Mouse (Mus musculus) lung, adult 2 months (tissue): ENCODE measurements around the gene Git2.

Experiments used
- CTCF ChIP-seq: fragments of 200-500 bp; IDR thresholded peaks from 2 replicates; pipeline ENCODE4 v1.5.1; 2011; ENCODE audit warnings: mild to moderate bottlenecking, low read length, control low read depth; ENCODE audit not compliant: insufficient read depth
- POLR2A ChIP-seq: fragments of 200-500 bp; IDR thresholded peaks from 2 replicates; pipeline ENCODE4 v1.6.1; 2011; ENCODE audit warnings: low read depth, mild to moderate bottlenecking, control low read depth, low read length, borderline replicate concordance; ENCODE audit errors: extremely low read depth

- TF ChIP-seq CTCF, result no peak
- TF ChIP-seq POLR2A, result peak; percentile 44; the same call in 1 of the 2 replicates
Observed at GRCm38 (mm10) chr5:114784622-114785165, 9.4 kb upstream of the Git2 start.
